Mouse (Mus musculus) regulatory T cell (primary cell): ENCODE data around the gene Amotl1.

Experiments used
- in situ Hi-C: fragments of 300-600 bp; cut with MboI, MseI; formaldehyde crosslinking; loops from one replicate; pipeline ENCODE4 v1.15.1; 2025; ENCODE audit warnings: high pct_unique_total_duplicates

Amotl1 gene

GRCm38 (mm10) chr9:14548366-14548761, 96.5 kb downstream of the Amotl1 start:
- in situ Hi-C loops = no loop called here

GRCm38 (mm10) chr9:14547584-14548365, 97.1 kb downstream of the Amotl1 start:
- in situ Hi-C loops = no loop called here

GRCm38 (mm10) chr9:14544034-14544757, 100.7 kb downstream of the Amotl1 start:
- in situ Hi-C loops = loop anchor here (5.0 kb wide), 1 partner anchor 83 kb away; no protein-coding TSS in a partner anchor

- in situ Hi-C loops = no loop called here
These were observed 109.9 kb downstream of the Amotl1 start for GRCm38 (mm10) chr9:14534833-14535456.

- in situ Hi-C loops = no loop called here
These were observed 111.2 kb downstream of the Amotl1 start for GRCm38 (mm10) chr9:14533659-14534058.

GRCm38 (mm10) chr9:14532283-14532682, 112.6 kb downstream of the Amotl1 start:
- in situ Hi-C loops = no loop called here

GRCm38 (mm10) chr9:14530004-14530403, 114.9 kb downstream of the Amotl1 start:
- in situ Hi-C loops = no loop called here

- in situ Hi-C loops = loop anchor here (5.0 kb wide), 1 partner anchor 179 kb away; no protein-coding TSS in a partner anchor
These were observed 121.3 kb downstream of the Amotl1 start for GRCm38 (mm10) chr9:14523408-14524043.

GRCm38 (mm10) chr9:14521695-14522094, 123.2 kb downstream of the Amotl1 start:
- in situ Hi-C loops = loop anchor here (5.0 kb wide), 1 partner anchor 181 kb away; no protein-coding TSS in a partner anchor

GRCm38 (mm10) chr9:14520971-14521670, 123.7 kb downstream of the Amotl1 start:
- in situ Hi-C loops = loop anchor here (5.0 kb wide), 1 partner anchor 181 kb away; no protein-coding TSS in a partner anchor

GRCm38 (mm10) chr9:14518105-14518504, 126.8 kb downstream of the Amotl1 start:
- in situ Hi-C loops = no loop called here

GRCm38 (mm10) chr9:14517296-14517695, 127.6 kb downstream of the Amotl1 start:
- in situ Hi-C loops = no loop called here

GRCm38 (mm10) chr9:14512633-14513445, 132.0 kb downstream of the Amotl1 start:
- in situ Hi-C loops = no loop called here

- in situ Hi-C loops = loop anchor here (10.0 kb wide), 1 partner anchor 774 kb away; the partner anchor contains the start of gene Med17
These were observed 143.9 kb downstream of the Amotl1 start for GRCm38 (mm10) chr9:14500916-14501424.

- in situ Hi-C loops = loop anchor here (10.0 kb wide), 1 partner anchor 775 kb away; the partner anchor contains the start of gene Med17
These were observed 144.6 kb downstream of the Amotl1 start, which contains the start of the genes Kdm4d and Cwc15 for GRCm38 (mm10) chr9:14500023-14500915. Gene Kdm4d (minus strand): TSS chr9:14500482. Gene Cwc15 (plus strand): TSS chr9:14500617.

- in situ Hi-C loops = no loop called here
These were observed 145.8 kb downstream of the Amotl1 start for GRCm38 (mm10) chr9:14498896-14499705.
